Mouse (Mus musculus) testis, adult 2 months (tissue): ENCODE data around the gene Cisd1. TPM values are rescaled to one million over a fixed set of nuclear protein-coding genes. Genes with fewer than 3 reads are reported as not detected.

Experiments
- H3K27ac ChIP-seq: fragments of 200-500 bp; 2 replicates; pipeline ENCODE4 v1.5.1; 2012; ENCODE audit warnings: low read depth, low read length; ENCODE audit not compliant: control insufficient read depth, insufficient read depth
- H3K27me3 ChIP-seq: fragments of 200-500 bp; 2 replicates; pipeline ENCODE4 v1.6.1; 2012; ENCODE audit warnings: mild to moderate bottlenecking, low read length, moderate library complexity; ENCODE audit not compliant: control insufficient read depth, insufficient read depth
- H3K36me3 ChIP-seq: fragments of 200-500 bp; 2 replicates; pipeline ENCODE4 v1.6.1; 2012; ENCODE audit warnings: mild to moderate bottlenecking, low read length; ENCODE audit not compliant: control insufficient read depth, insufficient read depth
- H3K4me1 ChIP-seq: fragments of 200-500 bp; 2 replicates; pipeline ENCODE4 v1.6.1; 2012; ENCODE audit warnings: low read length; ENCODE audit not compliant: control insufficient read depth, insufficient read depth
- H3K4me3 ChIP-seq: fragments of 200-500 bp; 2 replicates; pipeline ENCODE4 v1.5.1; 2012; ENCODE audit warnings: low read depth, mild to moderate bottlenecking, low read length, moderate library complexity, mixed read lengths; ENCODE audit not compliant: control insufficient read depth
- CTCF ChIP-seq: fragments of 200-500 bp; IDR thresholded peaks from 2 replicates; pipeline ENCODE4 v1.5.1; 2012; ENCODE audit warnings: low read depth, mild to moderate bottlenecking, inconsistent platforms, low read length, moderate library complexity; ENCODE audit not compliant: control insufficient read depth, insufficient read depth, insufficient replicate concordance
- POLR2A ChIP-seq: fragments of 200-500 bp; IDR thresholded peaks from 2 replicates; pipeline ENCODE4 v1.6.1; 2012; ENCODE audit warnings: low read depth, mild to moderate bottlenecking, inconsistent platforms, low read length, moderate library complexity; ENCODE audit not compliant: control insufficient read depth
- polyA plus RNA-seq: library from polyadenylated mRNA; depleted of rRNA; stranded (reverse); fragments of >200 nt; gene quantifications from 2 replicates; pipeline ENCODE4 v1.2.3, GENCODE M21; 2012

Gene Cisd1
- polyA plus RNA-seq, 1 experiment: 35.4 TPM

DNA sequence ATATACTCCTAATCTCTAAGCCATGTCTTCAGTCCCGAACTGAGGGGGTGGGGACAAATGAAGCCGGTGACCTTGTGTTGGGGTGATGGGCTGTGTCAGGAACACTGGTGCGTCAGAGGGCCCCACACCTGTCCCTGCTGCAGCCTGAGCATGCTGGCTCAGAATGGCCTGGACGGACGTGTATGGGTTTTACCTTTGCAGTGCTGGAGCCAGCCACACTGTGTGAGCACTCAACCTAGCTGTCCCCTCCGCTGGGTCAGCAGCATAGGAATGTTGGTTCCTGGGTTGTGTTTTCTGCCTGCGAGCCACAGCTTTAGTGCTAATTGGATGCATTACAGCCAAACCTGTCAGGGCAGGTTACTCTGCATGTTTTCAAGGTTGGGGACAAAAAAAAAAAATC is 18.6 kb downstream of the Cisd1 start:
- no peak for TF ChIP-seq CTCF
- TF ChIP-seq POLR2A: no peak
- H3K36me3 ChIP-seq: peaks cover 2% of the 10 kb centered on the region
- H3K27me3 ChIP-seq: no peaks in the 10 kb centered on the region
- no peaks in the 10 kb centered on the region for H3K4me1 ChIP-seq
- H3K27ac ChIP-seq: no peak overlapping the region
- no peak overlapping the region for H3K4me3 ChIP-seq

GRCm38 (mm10) chr10:71323669-71324068 is 21.1 kb downstream of the Cisd1 start:
- no peaks in the 10 kb centered on the region for H3K27me3 ChIP-seq
- H3K4me1 ChIP-seq: no peaks in the 10 kb centered on the region
- H3K27ac ChIP-seq: no peak overlapping the region
- no peak for TF ChIP-seq CTCF
- TF ChIP-seq POLR2A: no peak
- no peaks in the 10 kb centered on the region for H3K36me3 ChIP-seq
- H3K4me3 ChIP-seq: no peak overlapping the region

DNA sequence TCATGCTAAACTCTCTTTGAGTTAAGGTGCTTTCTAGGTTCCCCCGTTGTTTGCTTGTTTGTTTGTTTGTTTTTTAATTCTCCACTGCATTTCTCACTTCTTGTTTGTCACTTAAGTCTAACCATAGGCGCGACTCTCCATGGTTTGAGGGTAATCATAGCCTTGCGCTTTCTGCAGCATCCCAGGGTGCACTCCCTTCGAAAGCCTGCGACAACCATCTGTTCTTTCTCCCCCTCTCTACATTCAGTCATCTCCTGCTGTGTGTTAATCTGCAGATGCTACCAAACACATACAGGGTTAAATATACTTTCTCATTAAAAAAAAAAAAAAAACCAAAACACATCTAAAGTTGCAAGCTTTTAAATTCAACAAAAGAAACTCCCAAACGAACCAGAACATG is 28.3 kb downstream of the Cisd1 start:
- H3K36me3 ChIP-seq: no peaks in the 10 kb centered on the region
- TF ChIP-seq CTCF (no peak), POLR2A (no peak)
- H3K27me3 ChIP-seq: no peaks in the 10 kb centered on the region
- no peak overlapping the region for H3K4me3 ChIP-seq
- H3K4me1 ChIP-seq: no peaks in the 10 kb centered on the region
- no peak overlapping the region for H3K27ac ChIP-seq

DNA sequence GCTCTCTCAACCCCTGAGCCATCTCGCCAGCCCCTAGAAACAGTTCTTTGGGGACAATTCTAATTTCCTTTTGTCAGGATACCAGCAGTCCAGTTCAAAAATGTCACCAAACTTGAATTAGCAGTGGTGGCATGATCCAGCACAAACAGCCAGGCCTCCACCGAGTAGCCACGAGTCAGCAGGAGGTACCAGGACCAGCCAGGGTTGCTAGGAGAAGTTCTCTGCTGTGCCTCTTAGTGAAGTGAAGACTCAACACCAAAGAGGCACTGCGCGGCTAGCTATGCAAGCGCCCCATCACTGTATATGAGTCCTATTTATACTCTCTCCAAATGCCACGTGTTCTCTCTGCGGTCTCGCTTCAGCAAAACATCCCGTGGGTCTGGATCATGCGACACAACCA is 28.7 kb downstream of the Cisd1 start:
- no peaks in the 10 kb centered on the region for H3K4me1 ChIP-seq
- no peak overlapping the region for H3K4me3 ChIP-seq
- no peaks in the 10 kb centered on the region for H3K36me3 ChIP-seq
- H3K27me3 ChIP-seq: no peaks in the 10 kb centered on the region
- H3K27ac ChIP-seq: no peak overlapping the region
- no peak for TF ChIP-seq CTCF
- no peak for TF ChIP-seq POLR2A

GRCm38 (mm10) chr10:71314596-71314995 is 30.2 kb downstream of the Cisd1 start:
- Histone ChIP-seq H3K4me1 (no peaks in the 10 kb centered on the region), H3K27me3 (no peaks in the 10 kb centered on the region), H3K4me3 (no peak overlapping the region), H3K27ac (no peak overlapping the region), H3K36me3 (no peaks in the 10 kb centered on the region)
- TF ChIP-seq POLR2A: no peak
- no peak for TF ChIP-seq CTCF

DNA sequence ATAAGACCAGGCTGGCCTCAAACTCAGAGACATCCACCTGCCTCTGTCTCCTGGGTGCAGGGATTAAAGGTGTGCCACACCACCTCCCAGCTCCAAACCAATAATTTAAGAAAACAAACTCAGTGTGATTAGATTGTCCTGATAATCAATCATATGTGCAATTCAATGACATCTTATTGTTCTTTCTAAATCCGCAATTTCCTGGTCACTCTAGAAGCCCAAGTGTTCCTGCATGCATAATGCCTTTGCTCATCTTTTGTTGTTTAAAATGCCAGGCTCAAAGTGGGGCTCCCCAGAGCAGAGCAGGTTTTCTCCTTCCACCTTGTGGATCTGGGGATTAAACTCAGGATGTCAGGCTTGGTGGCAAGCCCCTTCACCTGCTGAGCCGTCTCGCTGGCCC is 34.5 kb downstream of the Cisd1 start:
- no peak overlapping the region for H3K27ac ChIP-seq
- no peak for TF ChIP-seq POLR2A
- no peak for TF ChIP-seq CTCF
- no peaks in the 10 kb centered on the region for H3K36me3 ChIP-seq
- no peak overlapping the region for H3K4me3 ChIP-seq
- H3K27me3 ChIP-seq: no peaks in the 10 kb centered on the region
- H3K4me1 ChIP-seq: peaks cover 3% of the 10 kb centered on the region

DNA sequence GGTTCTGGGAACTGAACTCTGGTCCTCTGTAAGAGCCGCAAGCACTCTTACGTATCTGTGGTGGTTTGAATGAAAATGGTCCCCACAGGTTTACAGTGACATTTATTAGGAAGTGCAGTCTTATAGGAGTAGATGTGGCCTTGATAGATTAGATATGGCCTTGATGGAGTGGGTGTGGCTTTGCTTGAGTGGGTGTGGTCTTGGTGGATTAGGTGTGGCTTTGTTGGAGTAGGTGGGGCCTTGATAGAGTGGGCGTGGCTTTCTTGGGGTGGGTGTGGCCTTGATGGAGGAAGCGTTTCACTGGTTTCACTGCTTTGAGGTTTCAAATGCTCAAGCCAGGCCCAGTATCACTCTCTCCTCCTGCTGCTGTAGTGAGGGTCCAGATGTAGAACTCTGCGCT is 36.6 kb downstream of the Cisd1 start:
- TF ChIP-seq CTCF (no peak), POLR2A (no peak)
- no peaks in the 10 kb centered on the region for H3K36me3 ChIP-seq
- no peak overlapping the region for H3K4me3 ChIP-seq
- H3K27me3 ChIP-seq: no peaks in the 10 kb centered on the region
- H3K4me1 ChIP-seq: peaks cover 3% of the 10 kb centered on the region
- no peak overlapping the region for H3K27ac ChIP-seq

DNA sequence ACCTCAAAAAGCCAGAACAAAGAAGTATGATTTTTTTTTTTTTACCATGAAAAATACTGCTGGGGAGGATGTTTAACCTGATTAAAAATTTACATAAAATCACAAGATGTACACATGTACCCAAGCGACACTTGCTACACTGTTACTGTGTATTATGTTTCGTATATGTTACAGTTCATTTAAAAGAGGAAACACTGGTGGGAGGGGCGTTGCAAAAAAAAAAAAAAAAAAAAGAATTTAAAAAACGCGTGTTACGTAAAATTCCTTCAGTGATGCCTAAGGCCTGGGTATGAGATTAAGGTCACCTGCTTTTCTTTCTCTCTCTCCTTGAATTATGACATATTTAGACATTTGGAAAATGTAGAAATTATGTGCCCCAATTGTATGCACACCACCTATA is 38.0 kb downstream of the Cisd1 start:
- Histone ChIP-seq H3K36me3 (no peaks in the 10 kb centered on the region), H3K4me1 (peaks cover 3% of the 10 kb centered on the region), H3K27ac (no peak overlapping the region), H3K27me3 (no peaks in the 10 kb centered on the region), H3K4me3 (no peak overlapping the region)
- TF ChIP-seq POLR2A (no peak), CTCF (no peak)
